Mouse (Mus musculus) mouse trophoblast stem cell (cell line): Measurements from ENCODE around the gene Tmprss11b.

ENCODE experiments used
- in situ Hi-C, 2 experiments: fragments of 300-500 bp; cut with MseI, MboI; formaldehyde crosslinking; loops; 2 replicates in 1 of 2; 3 replicates in 1 of 2; pipeline ENCODE4 v1.15.1; 2025

Gene Tmprss11b

DNA sequence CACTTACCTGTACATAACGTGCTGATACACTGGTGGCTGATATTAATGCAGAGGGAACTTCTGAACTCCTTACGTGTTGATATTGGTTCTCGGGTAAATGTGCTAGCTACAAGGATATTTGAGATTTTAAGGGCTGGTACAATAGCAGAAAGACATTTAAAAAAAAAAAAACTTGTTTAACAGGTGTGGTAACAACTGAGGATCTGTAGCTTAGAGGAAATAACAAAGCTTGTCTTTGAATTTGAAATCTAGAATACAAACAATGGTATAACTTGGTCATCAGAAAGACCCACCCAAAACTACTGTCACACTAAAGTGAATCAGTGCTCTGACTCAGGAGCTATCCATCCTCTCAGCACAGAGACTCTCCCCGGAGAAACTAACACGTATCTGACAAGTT lies at the start of gene Tmprss11b:
Tmprss11b (minus strand) TSS at position 101 of the 400 bp plus-strand sequence.
- in situ Hi-C loops, result no loop called here

DNA sequence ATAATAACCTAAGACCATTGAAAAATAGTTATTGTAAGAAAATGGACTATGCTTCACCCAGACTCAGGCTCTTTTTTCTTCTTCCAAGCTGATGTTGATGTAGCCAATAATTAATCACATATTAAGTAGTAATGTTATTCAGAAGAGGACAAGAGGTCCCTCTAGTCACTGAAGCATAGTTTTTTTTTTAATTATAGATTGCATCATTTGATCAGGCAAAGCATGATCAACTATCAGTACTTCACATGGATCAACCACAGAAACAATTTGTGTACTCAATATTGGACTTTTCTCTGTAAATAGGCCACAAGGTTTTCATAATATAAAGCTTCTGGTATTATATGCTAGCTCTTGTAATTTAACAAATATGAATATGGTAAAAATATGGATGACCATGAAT lies 48.9 kb upstream of the Tmprss11b start:
- in situ Hi-C loops, result no loop called here

DNA sequence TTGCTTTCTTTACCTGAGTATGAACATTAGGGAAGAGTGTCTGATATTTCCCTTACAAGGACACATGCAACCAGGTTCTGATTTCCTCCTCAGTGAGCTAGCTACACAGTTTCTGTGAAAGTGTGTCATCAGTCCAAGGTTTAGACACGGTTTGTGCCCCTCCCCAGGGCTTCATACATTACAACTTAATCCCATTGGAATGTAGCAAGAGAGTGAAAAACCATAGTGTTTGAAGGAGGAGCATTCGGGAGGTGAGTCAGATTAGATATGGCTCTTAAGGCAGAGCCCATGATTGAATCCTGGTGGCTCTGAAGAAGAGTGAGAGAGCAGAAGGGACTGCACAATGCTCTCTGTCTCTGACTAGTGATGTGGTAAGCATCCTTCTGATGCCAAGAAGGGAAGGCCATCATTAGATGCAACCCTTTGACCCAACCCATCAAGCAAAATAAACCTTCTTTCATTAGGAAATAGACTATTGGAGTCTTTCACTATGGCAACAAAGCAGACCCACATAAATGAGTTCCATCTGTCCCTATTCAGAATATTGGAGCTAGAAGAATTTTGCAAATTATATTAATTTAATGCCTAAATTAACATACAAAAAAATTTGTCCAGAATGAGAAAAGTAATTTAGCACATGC lies 46.8 kb upstream of the Tmprss11b start:
- in situ Hi-C loops, result no loop called here

DNA sequence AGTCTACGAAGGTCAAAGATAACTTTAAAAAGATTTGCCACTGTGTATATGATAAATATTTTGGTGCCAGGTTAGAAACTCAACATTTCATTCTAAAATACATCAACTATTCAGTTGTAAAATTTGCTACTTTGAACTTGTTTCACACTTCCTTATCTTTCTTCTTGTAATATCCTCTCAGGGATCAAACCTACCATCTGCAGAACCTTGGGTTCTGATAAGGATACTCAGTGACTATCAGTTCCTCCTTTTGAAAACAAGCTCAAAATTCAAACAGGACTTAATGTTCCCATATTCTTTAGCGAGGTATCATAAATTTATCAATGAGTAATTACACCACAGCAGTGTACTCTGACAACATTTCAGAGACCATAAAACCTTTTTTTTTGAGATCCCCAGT lies 38.8 kb upstream of the Tmprss11b start:
- in situ Hi-C loops, result no loop called here

DNA sequence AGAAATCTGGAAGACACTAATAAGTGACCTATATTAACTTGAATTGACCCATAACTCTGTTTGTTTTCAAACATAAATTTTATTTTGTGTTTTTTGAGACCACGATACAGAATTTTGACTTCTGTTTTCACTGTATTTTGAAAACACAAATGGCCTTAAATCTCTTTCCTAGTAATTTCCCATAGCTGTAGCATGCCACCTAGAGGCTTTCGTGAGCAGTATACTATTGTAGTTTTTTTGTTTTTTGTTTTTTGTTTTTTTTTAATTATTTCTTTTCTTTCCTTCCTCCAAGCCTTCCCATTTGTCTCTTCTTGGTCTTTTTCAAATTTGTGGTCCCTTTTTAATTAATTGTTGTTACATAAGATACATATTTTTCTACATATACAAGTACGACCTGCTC lies 28.8 kb upstream of the Tmprss11b start:
- in situ Hi-C loops, result no loop called here

DNA sequence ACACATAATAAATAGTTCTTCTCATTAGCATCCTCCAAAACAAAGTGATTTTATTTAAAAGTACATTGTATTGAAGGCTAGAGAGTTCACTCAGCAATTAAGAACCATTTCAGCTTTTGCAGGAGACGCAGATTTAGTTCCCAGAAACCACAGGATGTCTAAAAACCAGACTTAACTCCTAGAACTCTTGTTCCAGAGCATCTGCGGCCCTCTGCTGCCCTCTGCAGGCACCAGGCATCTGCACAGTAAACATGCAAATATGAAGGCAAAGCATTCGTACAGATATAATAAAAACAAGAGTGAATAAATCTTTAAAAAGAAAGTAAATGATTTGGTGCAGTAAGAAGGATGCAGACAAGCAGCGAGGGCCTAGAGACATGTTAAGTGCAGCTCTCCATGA lies 8.5 kb upstream of the Tmprss11b start:
- in situ Hi-C loops, result no loop called here

DNA sequence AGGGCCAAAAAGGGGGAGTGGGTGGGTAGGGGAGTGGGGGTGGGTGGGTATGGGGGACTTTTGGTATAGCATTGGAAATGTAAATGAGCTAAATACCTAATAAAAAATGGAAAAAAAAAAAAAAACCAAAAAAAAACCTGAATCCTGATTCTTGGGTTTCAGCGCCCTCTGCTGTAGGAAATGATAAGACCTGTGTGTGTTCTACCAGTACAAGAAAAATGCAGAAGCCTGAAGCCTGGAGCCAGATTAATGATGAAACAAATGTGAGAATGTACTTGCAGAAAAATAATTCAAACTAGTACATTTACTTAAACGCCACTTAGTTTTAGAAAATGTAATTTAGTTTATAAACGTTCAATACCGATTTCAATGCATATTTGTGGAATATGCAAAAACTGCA lies 27.0 kb downstream of the Tmprss11b start:
- in situ Hi-C loops, result loop anchor here in 1 of 2 experiments (10.0 kb wide), 1 partner anchor 214 kb away; no protein-coding TSS in a partner anchor

DNA sequence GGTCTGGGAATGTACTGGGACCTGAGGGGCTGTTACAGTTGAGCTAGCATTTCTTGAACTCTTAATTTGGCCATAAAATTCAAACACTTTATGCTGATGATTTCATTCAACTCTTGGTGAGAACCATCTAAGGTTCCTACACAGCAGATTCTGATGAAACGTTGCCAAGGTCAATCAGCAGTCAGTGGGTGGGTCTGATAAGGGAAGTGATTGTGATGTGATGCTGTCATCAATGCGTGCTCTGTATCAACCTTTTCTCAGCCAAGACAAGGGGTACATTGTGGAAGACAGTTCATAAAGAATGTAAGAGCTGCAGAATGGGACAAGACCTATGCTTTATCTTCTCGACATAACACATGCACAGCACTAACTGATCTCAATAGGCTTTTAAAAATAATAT lies 35.4 kb downstream of the Tmprss11b start:
- in situ Hi-C loops, result loop anchor here in 1 of 2 experiments (10.0 kb wide), 1 partner anchor 206 kb away; no protein-coding TSS in a partner anchor

DNA sequence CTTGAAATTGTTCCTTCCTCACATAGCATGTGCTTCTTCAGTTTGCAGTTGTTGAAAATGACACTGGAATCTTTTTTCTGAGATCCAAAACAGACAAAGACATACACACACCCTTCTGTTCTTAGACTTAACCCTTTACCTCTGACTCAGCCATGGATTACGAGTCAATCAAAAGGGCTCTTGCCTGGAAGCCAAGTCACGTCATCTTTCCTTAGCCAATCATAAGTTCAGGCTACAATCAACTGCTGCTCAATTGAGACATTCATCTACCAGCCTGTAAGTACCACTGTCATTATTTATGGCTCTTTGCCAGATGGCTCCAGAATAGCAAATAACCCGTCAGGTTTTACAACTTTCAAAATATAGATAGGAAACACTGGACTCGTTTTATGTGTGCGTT lies 43.8 kb downstream of the Tmprss11b start, which contains the start of gene Tmprss11f:
Tmprss11f (minus strand) TSS at position 101 of the 400 bp plus-strand sequence.
- in situ Hi-C loops, result no loop called here

DNA sequence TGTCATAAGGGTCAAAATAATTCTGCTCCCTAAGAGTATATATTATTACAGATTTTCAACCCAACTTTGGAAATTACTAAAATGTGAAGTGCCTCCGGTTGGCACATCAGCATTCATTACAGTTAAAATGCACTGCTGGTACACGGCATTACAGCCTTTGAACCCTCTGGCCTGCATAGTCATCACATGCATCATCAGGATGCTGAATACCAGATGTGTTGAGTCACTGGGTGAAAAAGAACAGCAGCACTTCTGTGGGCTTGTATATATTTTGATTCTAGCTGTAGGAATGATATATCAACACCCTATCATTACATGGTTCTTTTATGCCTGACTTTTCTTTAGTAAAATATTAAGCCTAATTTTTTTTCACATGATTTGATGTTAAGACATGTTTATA lies 45.5 kb downstream of the Tmprss11b start:
- in situ Hi-C loops, result no loop called here

DNA sequence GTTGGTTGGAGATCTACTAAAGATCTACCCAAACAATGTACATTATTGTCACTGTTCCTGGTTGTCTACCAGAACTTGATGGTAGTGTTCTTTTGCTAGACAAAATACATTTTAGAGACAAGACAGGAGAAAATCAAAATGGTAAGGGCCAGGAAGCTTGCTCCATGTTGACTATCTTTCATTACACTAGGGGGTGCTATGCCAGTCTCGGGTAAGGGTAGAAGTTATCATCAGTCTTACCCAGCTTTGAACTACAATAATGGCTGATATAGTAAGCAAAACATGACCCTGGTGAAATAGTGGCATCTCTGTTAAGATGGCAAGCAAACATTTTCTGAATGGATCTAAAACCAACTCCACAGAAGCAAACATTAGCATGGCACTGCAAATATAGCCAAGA lies 54.4 kb downstream of the Tmprss11b start:
- in situ Hi-C loops, result no loop called here
